Mouse (Mus musculus) layer of hippocampus, postnatal 14 days (tissue): Measurements from ENCODE around the gene Daxx. TPM values are rescaled to one million over a fixed set of nuclear protein-coding genes. Genes with fewer than 3 reads are reported as not detected.
"Not testable (repeated sequence)": the region's sequence is repeated elsewhere in the genome, so short reads cannot be mapped to it uniquely, and the experiment has no call there.

ENCODE experiments used
- DNase-seq, 2 experiments: peaks; one replicate each; pipeline ENCODE4 v3.0.0; 2021 to 2022; ENCODE audit warnings: low spot score in 2 of 2, mixed read lengths in 1 of 2
- long read RNA-seq, 2 experiments: library from polyadenylated mRNA; stranded (forward); transcript quantifications; one replicate each; pipeline ENCODE4 v2.0.0; 2021
- total RNA-seq, 2 experiments: library from RNA; stranded (reverse); gene quantifications; 2 replicates each; pipeline ENCODE4 v1.2.3; 2021

The Daxx gene
- 10 to 100 TPM; 28.0 to 28.6 TPM for total RNA-seq
- long read RNA-seq, experiment 1, transcript Daxx-201 (8 exons, 2,581 nt) = major isoform, 17 of 23 reads
- long read RNA-seq, experiment 1, partial matches to known transcripts = 3 of 23 reads
- long read RNA-seq, experiment 1, other reads (novel, unspliced or antisense) = 3 of 23 reads
- long read RNA-seq, experiment 2, transcript Daxx-201 (8 exons, 2,581 nt) = major isoform, 5 of 8 reads
- long read RNA-seq, experiment 2, partial matches to known transcripts = 0 of 8 reads
- long read RNA-seq, experiment 2, other reads (novel, unspliced or antisense) = 3 of 8 reads

- DNase-seq = peak; percentile 97 to 99
Measured at GRCm38 (mm10) chr17:33909077-33909868, at the start of gene Daxx. TSS of gene Daxx (plus strand) at chr17:33909414.

- DNase-seq = peak; percentile 58 to 71
Measured at GRCm38 (mm10) chr17:33865330-33866030, 43.7 kb upstream of the Daxx start.

DNA sequence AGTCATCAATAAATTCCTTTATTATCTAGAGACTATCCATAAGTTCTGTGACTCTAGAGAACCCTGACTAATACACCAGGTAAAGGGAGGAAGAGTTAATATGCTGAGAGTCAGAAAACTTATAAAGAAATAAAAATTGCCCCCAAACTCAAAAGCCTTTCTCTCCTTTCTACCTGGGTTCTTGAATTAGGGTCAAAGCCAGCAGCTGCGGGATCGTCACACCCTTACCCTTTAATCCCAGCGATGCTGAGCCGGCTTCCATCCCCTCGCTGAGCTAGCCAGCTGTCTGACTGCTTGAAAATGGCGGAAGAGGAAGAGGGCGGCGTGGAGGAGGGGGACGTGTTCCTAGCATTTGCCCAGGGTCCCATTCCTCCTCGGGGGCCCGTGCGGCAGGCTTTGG is 35.7 kb upstream of the Daxx start, which contains the start of gene Gm7029:
TSS of gene Gm7029 (plus strand) at position 301 of the 400 bp plus-strand sequence.
- not testable (repeated sequence) for DNase-seq

DNA sequence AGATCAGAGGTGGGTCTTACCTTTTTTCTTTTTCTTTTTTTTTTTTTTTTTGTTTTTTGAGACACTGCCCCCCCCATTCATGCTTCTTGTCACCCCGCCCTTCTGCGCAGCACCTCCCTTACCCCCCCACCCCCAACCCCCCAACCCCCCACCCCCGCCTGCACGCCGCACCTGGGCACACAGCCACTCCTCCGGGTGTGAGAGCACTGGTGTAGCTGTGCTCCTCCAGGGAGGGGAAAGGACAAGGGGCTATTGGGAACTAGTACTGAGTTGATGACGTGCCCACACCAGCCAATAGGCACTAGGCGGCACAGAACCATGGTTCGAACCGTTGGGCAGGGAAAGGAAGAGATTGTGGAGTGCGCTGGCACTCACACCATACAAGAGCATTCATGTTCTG is 34.8 kb upstream of the Daxx start:
- no peak for DNase-seq

GRCm38 (mm10) chr17:33875797-33876196 is 33.4 kb upstream of the Daxx start:
- DNase-seq = not testable (repeated sequence)

- not testable (repeated sequence) for DNase-seq
Measured at GRCm38 (mm10) chr17:33884320-33884719, 24.9 kb upstream of the Daxx start.

DNA sequence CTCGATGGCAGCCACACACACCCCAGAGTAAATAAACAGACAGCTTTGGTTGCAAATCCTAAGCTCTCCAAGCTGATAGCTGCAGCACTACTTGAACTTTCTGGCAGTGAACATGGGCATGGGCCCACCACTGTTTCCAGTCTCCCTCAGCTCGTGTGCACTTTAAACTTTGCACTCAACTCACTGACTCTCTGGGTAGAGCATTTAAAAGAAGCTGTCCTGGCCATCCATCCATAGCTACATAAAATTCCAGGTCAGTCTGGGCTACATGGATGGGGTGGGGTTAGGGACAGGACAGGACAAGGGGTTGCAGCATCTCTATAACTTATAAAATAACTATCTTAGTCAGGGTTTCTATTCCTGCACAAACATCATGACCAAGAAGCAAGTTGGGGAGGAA is 21.4 kb upstream of the Daxx start:
- DNase-seq = not testable (repeated sequence)

GRCm38 (mm10) chr17:33888230-33888629 is 21.0 kb upstream of the Daxx start:
- DNase-seq = not testable (repeated sequence)

DNA sequence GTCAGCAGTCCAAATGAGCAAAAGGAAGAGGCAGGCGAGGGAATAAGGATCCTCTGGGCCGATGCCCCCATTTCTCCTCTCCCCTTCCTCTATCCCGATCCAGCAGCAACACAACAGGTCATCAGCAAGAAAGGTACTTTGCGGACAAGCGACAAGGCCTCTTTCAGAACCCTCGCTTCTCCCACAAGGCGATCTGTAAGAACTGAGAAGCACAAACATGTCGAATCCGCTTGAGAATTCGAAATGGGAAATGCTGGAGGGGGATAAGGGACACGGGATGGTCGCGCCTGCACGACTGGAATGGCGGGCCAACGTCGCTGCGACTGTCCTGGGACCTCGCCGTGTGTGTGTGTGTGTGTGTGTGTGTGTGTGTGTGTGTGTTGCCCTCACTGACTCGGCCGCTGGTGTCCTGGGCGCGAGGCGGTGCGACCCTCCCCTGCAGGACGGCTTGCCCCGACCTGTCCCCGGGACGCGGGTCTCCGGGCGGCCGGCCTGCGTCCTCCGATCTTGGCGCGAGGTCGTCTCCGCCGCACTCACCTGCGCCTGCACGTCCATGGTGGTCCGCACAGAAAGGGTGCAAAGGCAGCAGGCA is 19.2 kb upstream of the Daxx start:
- not testable (repeated sequence) for DNase-seq

DNA sequence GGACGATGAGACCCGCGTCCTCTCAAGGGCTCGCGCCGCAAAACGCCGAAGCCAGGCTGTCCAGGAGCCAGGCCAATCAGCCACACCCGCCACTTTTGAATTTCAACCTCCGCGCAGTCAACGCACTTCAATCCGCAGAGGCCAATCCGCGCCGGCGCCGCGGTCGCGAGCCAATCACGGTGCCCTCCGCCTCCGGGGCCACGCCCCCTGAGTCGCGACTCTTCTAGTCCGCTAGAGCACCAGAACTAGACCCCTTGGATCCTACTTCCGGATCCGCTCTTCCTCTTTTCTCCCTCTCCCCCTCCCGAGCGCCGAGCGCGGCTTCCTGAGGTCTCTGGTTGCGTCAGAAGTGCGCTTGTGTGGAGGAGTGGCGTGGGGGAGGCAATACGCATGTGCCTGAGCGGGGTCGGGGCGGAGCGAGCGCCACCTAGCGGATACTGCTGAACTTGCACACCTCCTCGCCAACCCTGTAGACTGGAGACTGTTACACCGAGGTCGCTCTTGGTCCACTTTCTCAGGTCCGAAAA is 18.6 kb upstream of the Daxx start, which contains the start of gene Kifc1:
TSS of gene Kifc1 (minus strand) at position 129 of the 527 bp plus-strand sequence.
- peak; percentile 100 for DNase-seq

GRCm38 (mm10) chr17:33891357-33891756 is 17.9 kb upstream of the Daxx start:
- no peak for DNase-seq

DNA sequence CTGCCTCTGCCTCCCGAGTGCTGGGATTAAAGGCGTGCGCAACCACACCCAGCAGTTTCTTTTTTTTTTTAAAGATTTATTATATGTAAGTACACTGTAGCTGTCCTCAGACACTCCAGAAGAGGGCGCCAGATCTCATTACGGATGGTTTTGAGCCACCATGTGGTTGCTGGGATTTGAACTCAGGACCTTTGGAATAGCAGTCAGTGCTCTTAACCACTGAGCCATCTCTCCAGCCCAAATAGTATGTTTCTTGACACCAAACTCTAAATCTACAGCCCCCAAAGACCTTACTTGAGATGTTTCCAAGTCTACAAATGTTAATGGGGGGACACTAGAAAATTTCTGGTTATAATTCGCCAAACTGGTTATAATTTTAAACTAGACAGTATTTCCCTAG is 17.3 kb upstream of the Daxx start:
- DNase-seq = not testable (repeated sequence)

DNA sequence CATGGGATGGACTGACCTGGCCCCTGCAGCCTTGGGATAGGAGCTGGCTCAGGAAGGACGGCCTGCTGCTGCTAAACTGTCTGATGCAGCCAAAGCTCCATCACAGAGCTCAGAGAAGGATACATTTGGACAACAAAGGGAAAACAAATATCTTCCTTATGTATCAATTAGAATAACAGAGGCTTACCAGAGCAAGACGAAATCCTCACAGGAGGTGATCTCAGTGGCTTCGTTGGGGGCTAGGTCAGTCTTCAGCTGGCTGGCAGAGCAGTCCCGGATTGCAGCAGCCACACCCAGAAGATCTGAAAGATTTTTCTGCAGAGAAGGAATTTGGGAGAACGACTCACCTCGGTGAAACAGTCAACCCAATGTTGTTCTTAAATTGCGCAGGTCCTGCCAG is 16.8 kb upstream of the Daxx start:
- DNase-seq = no peak

- DNase-seq = not testable (repeated sequence)
Measured at GRCm38 (mm10) chr17:33893011-33893410, 16.2 kb upstream of the Daxx start.

DNA sequence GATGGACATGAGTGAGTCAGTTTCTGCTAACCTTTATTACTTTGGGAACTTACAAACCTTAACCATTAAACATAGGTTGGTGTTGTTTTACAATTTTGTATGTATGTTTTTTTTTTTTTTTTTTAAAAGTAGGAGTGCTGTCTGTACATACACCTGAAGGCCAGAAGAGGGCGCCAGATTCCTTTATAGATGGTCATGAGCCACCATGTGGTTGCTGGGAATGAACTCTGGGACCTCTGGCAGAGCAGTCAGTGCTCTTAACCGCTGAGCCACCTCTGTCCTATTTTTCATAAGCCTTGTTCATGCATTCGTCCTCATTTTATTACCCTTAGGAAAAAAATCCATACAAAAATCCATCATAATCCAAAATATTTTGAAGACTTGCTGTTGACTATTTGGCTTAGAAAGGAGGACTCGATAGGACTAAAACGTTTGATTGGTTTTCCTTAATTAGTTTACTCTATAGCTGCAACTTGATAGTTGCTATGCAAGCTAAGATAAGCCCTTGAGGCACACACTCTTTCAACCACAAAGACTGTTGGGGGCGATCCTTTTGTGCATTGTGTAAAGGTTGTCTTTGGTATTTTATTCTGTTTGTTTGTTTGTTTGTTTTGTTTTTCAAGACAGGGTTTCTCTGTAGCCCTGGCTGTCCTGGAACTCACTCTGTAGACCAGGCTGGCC is 12.0 kb upstream of the Daxx start:
- no peak for DNase-seq

DNA sequence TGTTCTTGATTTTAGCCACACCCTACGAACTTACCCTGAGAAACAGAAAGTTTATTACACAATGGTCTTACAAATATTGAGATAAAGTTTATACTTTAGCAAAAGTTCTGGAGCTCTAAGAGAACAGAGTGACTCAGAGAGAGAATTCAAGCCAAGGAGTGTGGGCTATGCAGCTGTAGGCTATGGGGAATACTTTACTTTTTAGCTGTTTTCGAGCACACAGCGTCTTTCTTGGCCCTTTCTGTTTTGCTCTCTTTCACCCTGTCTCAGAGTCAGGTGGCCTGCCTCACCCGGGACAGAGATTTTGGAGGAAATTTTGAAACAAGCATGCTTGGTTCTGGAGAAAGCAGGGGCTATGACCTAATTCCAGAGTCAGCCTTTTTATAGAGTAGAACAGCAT is 11.0 kb upstream of the Daxx start:
- DNase-seq = not testable (repeated sequence)

- DNase-seq = no peak
Measured at GRCm38 (mm10) chr17:33899642-33900041, 9.6 kb upstream of the Daxx start.

DNA sequence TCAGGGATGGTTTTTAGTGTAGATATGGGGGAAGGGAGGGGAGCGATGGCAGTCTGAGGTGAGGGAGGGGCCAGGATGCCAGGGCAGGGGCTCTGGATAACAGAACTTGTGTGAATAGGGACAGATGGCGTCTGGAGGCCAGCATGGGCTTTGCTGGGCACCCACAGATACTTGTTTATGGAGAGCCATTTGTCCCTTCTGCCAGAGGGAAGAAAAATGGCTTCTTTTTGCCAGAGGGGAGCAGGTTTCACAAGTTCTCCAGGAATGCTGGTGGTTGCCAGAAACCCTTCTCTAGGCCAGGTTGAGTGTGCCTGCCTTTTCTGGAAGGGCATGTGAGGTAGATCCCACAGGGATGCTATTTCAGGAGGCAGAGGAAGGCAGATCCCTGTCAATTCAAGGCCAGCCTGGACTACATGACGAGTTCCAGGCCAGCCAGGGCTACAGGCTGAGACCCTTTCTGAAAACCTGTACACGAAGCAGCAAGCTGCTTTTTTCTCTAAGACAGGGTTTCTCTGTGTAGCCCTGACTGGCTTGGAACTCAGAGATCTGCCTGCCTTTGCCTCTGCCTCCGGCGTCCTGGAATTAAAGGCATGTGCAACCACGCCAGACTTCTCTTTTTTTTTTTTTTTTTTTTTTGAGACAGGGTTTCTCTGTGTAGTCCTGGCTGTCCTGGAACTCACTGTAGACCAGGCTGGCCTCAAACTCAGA is 8.8 kb upstream of the Daxx start:
- no peak for DNase-seq

- no peak for DNase-seq
Measured at GRCm38 (mm10) chr17:33900989-33901314, 8.3 kb upstream of the Daxx start.

DNA sequence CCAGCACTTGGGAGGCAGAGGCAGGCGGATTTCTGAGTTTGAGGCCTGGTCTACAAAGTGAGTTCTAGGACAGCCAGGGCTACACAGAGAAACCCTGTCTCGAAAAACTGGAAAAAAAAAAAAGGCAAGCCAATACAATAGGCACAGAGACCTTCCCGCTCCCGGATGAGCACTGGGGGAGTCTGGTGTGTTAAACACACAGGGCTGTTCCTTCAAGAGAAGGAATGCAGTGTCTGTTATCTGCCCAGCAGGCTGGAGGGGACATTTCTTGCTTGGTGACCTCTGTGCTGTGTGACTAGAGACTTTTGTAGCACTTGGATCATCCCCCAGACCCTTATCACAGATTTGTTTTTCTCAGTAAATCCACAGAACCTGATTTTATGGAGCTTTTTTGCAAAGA is 7.6 kb upstream of the Daxx start:
- DNase-seq = no peak
